Mouse (Mus musculus): Measurements from ENCODE around the gene Gtf2f2.

GRCm38 (mm10) chr14:75989168-75989567, 21.5 kb downstream of the Gtf2f2 start:
- TF ChIP-seq HCFC1 (IDR thresholded peaks at IDR 0.05; ENCODE audit: borderline replicate concordance, insufficient read depth, low read length) (no peak), CHD2 (IDR thresholded peaks at IDR 0.05; ENCODE audit: low read depth, low read length) (no peak), MAFK (IDR thresholded peaks at IDR 0.05; ENCODE audit: insufficient read depth, low read depth, low read length) (no peak)
